Mouse (Mus musculus): ENCODE measurements around the gene Tacr3. TPM values are rescaled to one million over a fixed set of nuclear protein-coding genes. Genes with fewer than 3 reads are reported as not detected.

The Tacr3 gene
- polyA plus RNA-seq, 1 experiment from 2014 or later: 0.70 TPM

DNA sequence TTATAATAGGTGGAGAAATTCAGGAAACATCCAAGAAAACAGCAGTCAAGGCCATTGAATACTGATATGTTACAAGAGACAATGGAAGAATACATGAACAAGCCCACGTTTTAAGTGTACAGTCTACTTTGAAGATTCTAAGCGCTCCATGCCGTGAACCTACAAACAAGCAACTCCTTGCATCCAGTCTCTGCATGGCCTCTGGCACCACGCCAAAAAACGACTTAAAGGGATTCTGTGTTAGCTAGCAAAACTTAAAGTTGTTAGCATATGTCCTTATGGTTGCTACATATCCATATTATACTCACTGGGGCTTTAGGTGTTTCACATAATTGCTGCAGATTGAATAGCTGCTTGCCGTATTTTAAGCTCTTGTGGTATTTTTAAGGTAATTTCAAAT lies 134.7 kb downstream of the Tacr3 start:
- no peak for DNase-seq (ENCODE audit: low spot score)
- H3K9me3 ChIP-seq (ENCODE audit: control insufficient read depth, low read length): no peaks in the 10 kb centered on the region

DNA sequence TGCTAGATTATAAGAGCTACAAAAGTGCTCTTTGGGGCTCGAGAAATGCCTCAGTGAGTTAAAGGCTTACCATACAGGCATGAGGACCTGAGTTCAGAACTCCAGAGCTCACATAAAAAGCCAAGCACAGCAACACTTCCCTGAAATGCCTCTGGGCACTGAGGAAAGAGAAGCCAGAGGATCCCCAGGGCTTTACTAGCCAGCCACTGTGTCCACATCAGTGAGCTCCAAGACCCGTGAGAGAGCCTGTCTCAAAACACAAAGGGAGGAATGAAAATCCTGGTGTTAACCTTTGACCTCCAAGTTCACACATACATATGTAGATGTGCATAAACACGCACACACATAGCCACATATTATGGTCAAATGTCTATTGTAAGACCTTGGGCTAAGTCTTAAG lies 150.1 kb downstream of the Tacr3 start:
- no peaks in the 10 kb centered on the region for H3K4me1 ChIP-seq (replicated peaks; ENCODE audit: control insufficient read depth, insufficient read depth, low read length)
- H3K36me3 ChIP-seq (ENCODE audit: control insufficient read depth, insufficient read depth, low read length): no peaks in the 10 kb centered on the region
- no peak overlapping the region for H3K9ac ChIP-seq (ENCODE audit: low read length)
- no peak overlapping the region for H3K27ac ChIP-seq (ENCODE audit: low read depth)
- 70% methylated on average over 3 of the region's 3 CpGs for WGBS
- no peaks in the 10 kb centered on the region for H3K9me3 ChIP-seq (ENCODE audit: control insufficient read depth, low read length)
- H3K27me3 ChIP-seq (replicated peaks; ENCODE audit: control insufficient read depth, insufficient read depth, low read length): no peaks in the 10 kb centered on the region
- no peak for DNase-seq (ENCODE audit: low spot score)
- H3K4me3 ChIP-seq (ENCODE audit: low read depth, low read length): no peak overlapping the region
- ATAC-seq (replicated peaks; ENCODE audit: low FRiP score, low TSS enrichment, low read depth): no peak
- no peak overlapping the region for H3K4me2 ChIP-seq (ENCODE audit: low read length)

More for the DNA sequence above, 134.7 kb downstream of the Tacr3 start:
- H3K4me1 ChIP-seq (replicated peaks; ENCODE audit: control insufficient read depth, insufficient read depth, low read length): no peaks in the 10 kb centered on the region
- H3K4me3 ChIP-seq (ENCODE audit: low read depth, low read length): no peak overlapping the region
- no peaks in the 10 kb centered on the region for H3K36me3 ChIP-seq (ENCODE audit: control insufficient read depth, insufficient read depth, low read length)
- H3K27ac ChIP-seq (ENCODE audit: low read depth): no peak overlapping the region
- H3K9ac ChIP-seq (ENCODE audit: low read length): no peak overlapping the region
- 71% methylated on average over 6 of the region's 6 CpGs for WGBS
- ATAC-seq (replicated peaks; ENCODE audit: low FRiP score, low TSS enrichment, low read depth): no peak
- H3K27me3 ChIP-seq (replicated peaks; ENCODE audit: control insufficient read depth, insufficient read depth, low read length): no peaks in the 10 kb centered on the region
- no peak overlapping the region for H3K4me2 ChIP-seq (ENCODE audit: low read length)

DNA sequence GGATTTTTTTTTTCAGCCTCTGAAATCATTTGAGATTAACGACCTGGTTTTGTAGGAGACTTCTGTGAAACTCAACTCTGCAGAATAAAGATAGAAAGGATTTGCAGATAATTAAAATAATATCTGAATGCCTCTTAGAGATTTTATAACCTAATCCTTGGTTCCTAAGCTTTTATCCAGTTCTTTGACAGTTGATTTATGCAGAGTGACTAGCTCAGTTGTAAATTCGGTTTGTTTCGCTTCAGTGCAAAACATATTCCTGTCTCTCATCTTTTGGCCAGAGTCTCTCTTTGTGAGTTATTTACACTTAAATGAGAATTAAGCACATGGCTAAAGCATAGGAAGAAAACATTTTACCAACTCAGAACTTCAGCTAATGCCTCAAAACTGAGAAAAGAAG lies 151.3 kb downstream of the Tacr3 start:
- Histone ChIP-seq H3K9ac (ENCODE audit: low read length) (no peak overlapping the region), H3K4me3 (ENCODE audit: low read depth, low read length) (no peak overlapping the region), H3K36me3 (ENCODE audit: control insufficient read depth, insufficient read depth, low read length) (no peaks in the 10 kb centered on the region), H3K4me1 (replicated peaks; ENCODE audit: control insufficient read depth, insufficient read depth, low read length) (no peaks in the 10 kb centered on the region), H3K4me2 (ENCODE audit: low read length) (no peak overlapping the region), H3K27ac (ENCODE audit: low read depth) (no peak overlapping the region), H3K27me3 (replicated peaks; ENCODE audit: control insufficient read depth, insufficient read depth, low read length) (no peaks in the 10 kb centered on the region), H3K9me3 (ENCODE audit: control insufficient read depth, low read length) (no peaks in the 10 kb centered on the region)
- WGBS: 38% methylated on average over 3 of the region's 3 CpGs
- ATAC-seq (replicated peaks; ENCODE audit: low FRiP score, low TSS enrichment, low read depth) (no peak), DNase-seq (ENCODE audit: low spot score) (no peak)

Measured in intestine, embryonic 14.5 days (tissue).